Mouse (Mus musculus) forebrain, embryonic 10.5 days (tissue): ENCODE results near the gene Kdr. TPM values are rescaled to one million over a fixed set of nuclear protein-coding genes. Genes with fewer than 3 reads are reported as not detected.
A peak's percentile ranks its signal among the peaks of the same experiment; 100 is the strongest.

ENCODE experiments used
- DNase-seq: peaks from one replicate; pipeline ENCODE4 v3.0.0-alpha.2; 2017; ENCODE audit warnings: low spot score; ENCODE audit errors: extremely low spot score
- H3K27ac ChIP-seq: fragments of 300-500 bp; sonication (generic); 2 replicates; pipeline ENCODE4 v1.5.1; 2016; ENCODE audit warnings: mild to moderate bottlenecking
- H3K27me3 ChIP-seq: fragments of 300-500 bp; sonication (generic); 2 replicates; pipeline ENCODE4 v1.6.1; 2016; ENCODE audit warnings: mild to moderate bottlenecking; ENCODE audit not compliant: poor library complexity, severe bottlenecking
- H3K36me3 ChIP-seq: fragments of 300-500 bp; sonication (generic); replicated peaks from 2 replicates; pipeline ENCODE4 v1.6.1; 2016; ENCODE audit warnings: mild to moderate bottlenecking, moderate library complexity
- H3K4me1 ChIP-seq: fragments of 300-500 bp; sonication (generic); 2 replicates; pipeline ENCODE4 v1.6.1; 2016
- H3K4me3 ChIP-seq: fragments of 300-500 bp; sonication (generic); 2 replicates; pipeline ENCODE4 v1.5.1; 2016; ENCODE audit warnings: mild to moderate bottlenecking, moderate library complexity
- H3K9me3 ChIP-seq: fragments of 300-500 bp; sonication (generic); 2 replicates; pipeline ENCODE4 v1.6.1; 2016; ENCODE audit warnings: mild to moderate bottlenecking, moderate library complexity
- WGBS: fragments of 180-500 bp; shearing (Covaris S2); methylation state at CpG from one replicate; pipeline ENCODE4 v1.1.7; 2016; 5-methylcytosine and 5-hydroxymethylcytosine counted together
- microRNA-seq: library from miRNA; unstranded; fragments of <30 nt; microRNA quantifications from one replicate; pipeline ENCODE4, GENCODE M21; 2017
- polyA plus RNA-seq: library from polyadenylated mRNA; unstranded; fragments of >200 nt; fragmentation: Nextera tagmentation; extraction: Ambion mirVana; gene quantifications from 2 replicates; pipeline ENCODE4 v1.2.1, GENCODE M21; 2016

The Kdr gene
- polyA plus RNA-seq, 1 experiment from 2014 or later, result 24.3 TPM

DNA sequence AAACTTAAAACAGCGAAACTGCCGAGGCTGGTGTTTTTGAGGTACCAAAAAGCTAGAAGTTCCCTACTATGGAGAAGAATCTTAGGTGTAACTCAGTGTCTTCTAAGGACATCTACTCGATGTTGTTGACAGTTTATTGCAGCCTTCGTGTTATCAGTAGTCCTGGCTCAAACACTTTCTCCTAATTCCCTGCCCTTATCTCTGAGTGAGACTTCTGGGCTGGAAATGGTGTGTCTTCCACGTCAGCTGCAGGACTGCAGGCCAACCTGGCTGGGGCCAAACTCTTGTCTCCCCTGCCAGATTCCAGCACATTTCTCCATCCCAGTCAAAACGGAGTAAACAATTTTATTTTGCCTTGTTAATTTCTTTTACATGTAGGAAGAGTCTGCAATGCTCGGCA is 48.3 kb downstream of the Kdr start:
- no peaks in the 10 kb centered on the region for H3K4me1 ChIP-seq
- no peaks in the 10 kb centered on the region for H3K36me3 ChIP-seq
- DNase-seq, result no peak
- WGBS, result 86% methylated on average over 7 of the region's 7 CpGs
- no peak overlapping the region for H3K27ac ChIP-seq
- no peaks in the 10 kb centered on the region for H3K27me3 ChIP-seq
- no peak overlapping the region for H3K4me3 ChIP-seq
- H3K9me3 ChIP-seq, result no peaks in the 10 kb centered on the region

DNA sequence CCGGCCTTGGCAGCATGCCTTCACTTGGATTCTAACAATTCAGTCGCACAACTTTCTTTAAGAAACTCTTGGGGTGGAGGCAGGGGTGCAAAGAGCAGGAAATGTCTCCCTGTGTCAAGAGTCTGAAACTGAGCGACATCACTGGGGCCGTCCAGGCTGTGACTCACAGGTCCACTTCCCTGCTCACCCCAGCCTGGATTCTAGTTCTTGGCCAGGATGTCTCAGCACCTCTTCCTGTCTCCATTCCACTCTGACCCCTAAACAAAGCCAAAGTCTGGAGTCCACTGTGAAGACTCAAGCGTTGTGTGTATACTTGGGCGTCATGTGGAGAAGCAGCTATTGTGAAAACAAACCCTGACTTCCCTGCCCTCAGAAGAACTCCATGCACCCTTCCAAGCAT is 55.6 kb downstream of the Kdr start:
- Histone ChIP-seq H3K9me3 (no peaks in the 10 kb centered on the region), H3K27me3 (no peaks in the 10 kb centered on the region), H3K4me1 (peaks cover 7% of the 10 kb centered on the region), H3K4me3 (no peak overlapping the region), H3K27ac (no peak overlapping the region), H3K36me3 (no peaks in the 10 kb centered on the region)
- DNase-seq, result no peak
- WGBS, result 85% methylated on average over 6 of the region's 6 CpGs

DNA sequence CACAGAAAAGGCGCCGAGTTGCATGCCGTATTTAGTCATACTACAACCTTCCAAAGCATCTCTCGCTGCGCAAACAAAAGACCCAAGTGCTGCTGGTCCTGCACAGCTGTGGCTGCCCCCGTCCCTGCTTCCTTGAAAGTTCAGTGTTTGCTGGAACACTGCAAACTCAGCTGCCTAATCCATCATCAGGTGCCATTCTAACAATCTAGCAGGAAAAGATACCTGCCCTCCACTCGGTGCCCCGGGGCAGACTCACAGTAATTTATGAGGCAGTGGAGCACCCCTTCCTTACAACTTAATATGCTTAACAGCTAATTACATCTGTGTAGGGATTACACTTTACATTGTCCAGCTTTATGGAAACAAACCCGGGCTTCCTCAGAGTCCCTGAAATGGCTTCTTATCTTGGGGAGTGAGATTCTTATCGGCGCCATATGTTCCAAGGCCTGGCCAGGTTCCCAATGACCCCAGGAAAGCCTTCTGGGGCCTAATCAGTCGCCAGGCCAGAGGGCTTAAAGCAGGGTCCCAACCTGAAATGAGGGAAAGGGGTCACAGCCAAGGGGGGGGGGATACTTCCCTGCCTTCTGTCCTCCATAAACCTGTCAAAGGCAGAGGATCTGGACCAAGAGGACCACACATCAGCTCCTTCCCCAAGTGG is 56.4 kb downstream of the Kdr start:
- H3K4me3 ChIP-seq, result no peak overlapping the region
- peaks cover 7% of the 10 kb centered on the region for H3K4me1 ChIP-seq
- no peaks in the 10 kb centered on the region for H3K9me3 ChIP-seq
- no peaks in the 10 kb centered on the region for H3K36me3 ChIP-seq
- no peak for DNase-seq
- WGBS, result 86% methylated on average over 12 of the region's 12 CpGs
- H3K27ac ChIP-seq, result 0 out of 2 replicates have a peak overlapping the region, but pooled peaks have one; percentile 15
- no peaks in the 10 kb centered on the region for H3K27me3 ChIP-seq

DNA sequence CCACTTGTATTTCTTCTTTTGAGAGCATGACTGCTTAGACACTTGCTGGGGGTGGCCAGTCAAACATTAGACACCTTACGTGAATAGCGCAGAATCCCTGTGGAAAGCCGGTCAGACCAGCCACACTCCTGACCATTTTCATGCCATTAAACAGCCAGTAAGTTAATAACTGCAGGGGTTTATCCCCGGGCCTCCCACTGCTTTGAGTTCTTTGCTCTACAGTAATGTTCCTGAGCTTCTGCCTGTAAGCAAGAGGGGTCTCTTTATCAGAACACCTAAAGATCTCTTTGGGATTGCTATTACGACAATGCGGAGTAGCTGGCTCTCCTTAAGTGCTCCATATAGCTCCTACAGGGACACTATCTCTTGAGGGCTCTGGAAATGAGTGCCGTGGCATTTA is 58.7 kb downstream of the Kdr start:
- 89% methylated on average over 7 of the region's 7 CpGs for WGBS
- Histone ChIP-seq H3K27me3 (no peaks in the 10 kb centered on the region), H3K4me1 (peaks cover 7% of the 10 kb centered on the region), H3K9me3 (no peaks in the 10 kb centered on the region), H3K36me3 (no peaks in the 10 kb centered on the region), H3K27ac (no peak overlapping the region), H3K4me3 (no peak overlapping the region)
- no peak for DNase-seq

DNA sequence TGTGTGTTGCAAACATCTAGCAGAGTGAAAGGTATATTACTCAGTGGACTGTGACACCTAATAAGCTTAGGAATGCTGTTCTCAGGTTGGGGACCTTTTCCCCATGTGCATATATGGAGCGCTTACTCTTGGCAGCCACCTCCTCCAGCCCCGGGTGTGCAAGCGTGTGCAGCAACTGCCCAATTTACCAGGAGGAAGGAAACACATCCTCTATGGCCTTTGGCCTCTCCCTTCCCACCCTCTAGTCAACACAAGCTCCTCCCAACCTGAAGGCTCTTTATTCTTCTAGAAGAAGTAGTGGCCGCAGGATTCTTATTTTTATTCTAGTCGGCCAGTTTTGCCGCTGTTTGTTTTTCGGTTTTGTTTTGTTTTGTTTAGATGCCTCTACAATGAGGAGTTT is 60.1 kb downstream of the Kdr start:
- Histone ChIP-seq H3K4me3 (no peak overlapping the region), H3K36me3 (no peaks in the 10 kb centered on the region), H3K27ac (no peak overlapping the region), H3K4me1 (peaks cover 7% of the 10 kb centered on the region), H3K9me3 (no peaks in the 10 kb centered on the region), H3K27me3 (no peaks in the 10 kb centered on the region)
- 88% methylated on average over 7 of the region's 7 CpGs for WGBS
- DNase-seq, result no peak

DNA sequence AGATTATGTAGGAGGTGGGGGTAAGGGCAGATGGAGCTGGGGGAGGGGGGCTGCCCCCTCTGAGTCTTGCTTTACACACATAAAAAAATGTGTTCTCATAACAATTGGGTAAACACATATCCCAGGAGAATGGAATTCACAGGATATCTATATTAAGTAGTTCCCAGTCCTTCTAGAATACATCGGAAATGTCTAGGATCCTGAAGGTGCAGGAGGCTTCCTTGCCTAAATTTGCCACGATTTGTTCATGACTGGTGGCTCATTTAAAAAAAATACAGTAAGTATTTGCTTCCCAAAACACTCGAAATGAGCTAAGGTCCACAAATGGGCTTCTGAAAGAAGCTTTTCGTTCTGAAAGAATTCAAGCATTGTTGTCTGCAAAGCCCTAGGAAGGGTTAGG is 61.0 kb downstream of the Kdr start:
- WGBS, result 77% methylated on average over 4 of the region's 4 CpGs
- Histone ChIP-seq H3K27ac (no peak overlapping the region), H3K4me1 (peaks cover 6% of the 10 kb centered on the region), H3K4me3 (no peak overlapping the region), H3K9me3 (no peaks in the 10 kb centered on the region), H3K27me3 (no peaks in the 10 kb centered on the region), H3K36me3 (no peaks in the 10 kb centered on the region)
- no peak for DNase-seq

DNA sequence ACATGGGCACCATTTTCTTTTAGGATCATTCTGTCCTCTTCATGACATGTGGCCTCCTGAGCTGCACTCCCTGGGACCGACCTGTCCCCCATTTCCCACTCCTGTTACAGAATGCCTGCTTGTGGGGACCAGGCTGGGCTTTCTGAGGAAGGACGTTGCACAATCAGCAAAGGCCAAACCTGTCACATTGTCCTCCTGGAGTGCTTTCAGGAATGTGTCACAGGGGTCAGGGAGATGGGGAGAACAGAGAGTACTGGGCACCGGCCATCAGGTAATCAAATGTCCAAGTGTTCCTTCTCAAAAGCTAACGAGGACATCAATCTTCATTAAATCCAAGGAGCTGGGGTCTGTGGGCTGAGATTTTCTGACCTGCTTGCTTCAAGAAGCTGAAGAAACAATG is 72.2 kb downstream of the Kdr start:
- no peak for DNase-seq
- 58% methylated on average over 4 of the region's 4 CpGs for WGBS
- H3K4me3 ChIP-seq, result no peak overlapping the region
- H3K36me3 ChIP-seq, result no peaks in the 10 kb centered on the region
- H3K4me1 ChIP-seq, result peaks cover 5% of the 10 kb centered on the region; the same call in 1 of the 2 replicates
- no peak overlapping the region for H3K27ac ChIP-seq
- H3K9me3 ChIP-seq, result no peaks in the 10 kb centered on the region
- H3K27me3 ChIP-seq, result no peaks in the 10 kb centered on the region

DNA sequence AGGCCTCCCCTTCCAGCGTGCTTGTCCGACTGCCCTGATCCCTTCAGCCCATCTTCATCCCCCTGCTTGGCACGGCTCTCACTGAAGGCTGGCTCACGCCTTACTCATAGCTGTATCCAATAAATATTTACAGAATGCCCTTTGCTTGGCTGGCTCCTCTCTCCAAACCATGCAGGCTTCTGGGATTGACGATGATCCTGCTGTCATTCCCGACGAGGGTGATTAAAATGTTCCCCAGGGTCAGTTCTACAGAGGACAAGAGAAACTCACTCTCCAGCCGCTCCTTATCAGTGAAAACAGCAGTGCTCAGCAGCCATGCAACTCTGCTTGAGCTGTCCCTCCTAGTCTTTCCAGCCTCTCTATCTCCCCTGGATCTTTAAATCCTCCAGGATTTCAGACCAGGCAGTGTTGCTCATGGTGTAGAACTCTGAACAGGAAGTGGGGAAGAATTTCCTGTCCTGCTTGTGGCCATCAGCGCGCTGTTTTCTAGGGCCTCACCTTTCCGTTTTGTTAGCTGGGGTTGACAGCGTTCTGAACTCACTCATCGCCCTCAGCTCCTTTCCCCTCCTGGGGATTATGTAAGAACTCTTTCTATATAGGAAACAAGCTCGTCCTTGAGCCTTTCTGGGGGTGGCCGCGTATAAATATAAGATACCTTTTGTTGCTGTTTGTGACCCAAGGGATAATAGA is 77.9 kb downstream of the Kdr start:
- Histone ChIP-seq H3K27ac (0 out of 2 replicates have a peak overlapping the region, but pooled peaks have one; percentile 35), H3K4me1 (peaks cover 33% of the 10 kb centered on the region), H3K9me3 (no peaks in the 10 kb centered on the region), H3K4me3 (no peak overlapping the region), H3K36me3 (no peaks in the 10 kb centered on the region), H3K27me3 (peaks cover 6% of the 10 kb centered on the region; the same call in 1 of the 2 replicates)
- no peak for DNase-seq
- WGBS, result 71% methylated on average over 16 of the region's 16 CpGs

DNA sequence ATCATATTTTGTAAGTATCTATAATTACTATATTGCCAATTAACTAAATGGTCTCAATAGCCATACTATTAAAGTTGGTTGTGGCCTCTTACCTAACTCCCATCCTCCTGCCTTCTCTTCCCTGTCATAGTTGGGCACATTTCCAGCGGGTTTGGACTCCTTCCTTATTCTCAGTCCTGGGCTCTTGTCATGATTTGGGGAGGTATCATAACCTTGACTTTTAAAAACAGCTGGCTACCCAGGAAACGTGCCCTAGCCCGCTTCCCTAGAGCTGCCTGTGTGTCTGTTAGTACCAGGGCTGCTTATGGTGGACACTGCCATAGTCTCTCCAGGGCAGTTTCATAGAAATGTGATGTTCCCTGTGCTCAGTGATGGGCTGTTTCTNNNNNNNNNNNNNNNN is 82.9 kb downstream of the Kdr start:
- 83% methylated on average over 3 of the region's 3 CpGs for WGBS
- Histone ChIP-seq H3K9me3 (no peaks in the 10 kb centered on the region; the same call in 1 of the 2 replicates), H3K36me3 (no peaks in the 10 kb centered on the region), H3K27ac (no peak overlapping the region), H3K4me3 (no peak overlapping the region), H3K4me1 (peaks cover 36% of the 10 kb centered on the region), H3K27me3 (peaks cover 9% of the 10 kb centered on the region; the same call in 1 of the 2 replicates)
- DNase-seq, result no peak

DNA sequence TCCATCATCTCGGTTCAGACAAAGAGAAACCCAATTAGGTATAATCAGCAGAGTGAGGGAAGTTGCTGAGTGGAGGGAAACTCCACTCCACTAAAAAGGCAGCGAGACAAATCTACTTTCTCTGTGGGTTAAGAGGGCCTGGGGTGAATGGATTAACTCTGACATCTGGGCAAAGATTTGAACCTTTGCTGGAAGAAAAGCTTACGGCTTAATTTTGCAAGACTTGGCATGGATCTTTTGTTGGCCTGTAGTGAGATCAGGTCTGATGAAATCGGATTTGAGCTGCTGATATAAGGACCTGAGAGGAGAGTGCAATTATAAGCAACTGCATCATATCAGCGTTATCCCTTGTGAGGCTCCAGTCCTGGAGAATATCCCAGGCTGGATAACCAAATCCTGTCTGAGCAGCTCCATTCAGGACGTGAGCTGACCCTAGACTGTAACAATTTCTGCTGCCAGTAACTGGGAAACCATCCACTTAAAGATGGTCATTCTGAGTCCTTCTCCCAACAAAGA is 85.2 kb downstream of the Kdr start:
- 63% methylated on average over 6 of the region's 6 CpGs for WGBS
- no peak for DNase-seq

More for the DNA sequence above, 85.2 kb downstream of the Kdr start:
- H3K27me3 ChIP-seq, result peaks cover 7% of the 10 kb centered on the region; the same call in 1 of the 2 replicates
- no peaks in the 10 kb centered on the region for H3K36me3 ChIP-seq
- peaks cover 32% of the 10 kb centered on the region for H3K4me1 ChIP-seq
- H3K4me3 ChIP-seq, result no peak overlapping the region
- 0 out of 2 replicates have a peak overlapping the region, but pooled peaks have one; percentile 10 for H3K27ac ChIP-seq
- no peaks in the 10 kb centered on the region; the same call in 1 of the 2 replicates for H3K9me3 ChIP-seq

Small RNA genes within 50 kb of the gene (microRNA-seq; reads per million reads assigned to microRNA genes)
- not detected for gene Gm25374

Other genes with a start within 250 kb of the Kdr start
- 22.8 and 22.9 TPM in 2 replicates for gene Srd5a3, start 161.8 kb upstream of the Kdr start, polyA plus RNA-seq
- 65.7 and 79.4 TPM in 2 replicates for gene Tmem165, start 205.4 kb upstream of the Kdr start, polyA plus RNA-seq